Mouse (Mus musculus): ENCODE measurements around the gene Kat2b.
A peak's percentile ranks its signal among the peaks of the same experiment; 100 is the strongest.
"Not testable (repeated sequence)": the region's sequence is repeated elsewhere in the genome, so short reads cannot be mapped to it uniquely, and the experiment has no call there.

Gene Kat2b

DNA sequence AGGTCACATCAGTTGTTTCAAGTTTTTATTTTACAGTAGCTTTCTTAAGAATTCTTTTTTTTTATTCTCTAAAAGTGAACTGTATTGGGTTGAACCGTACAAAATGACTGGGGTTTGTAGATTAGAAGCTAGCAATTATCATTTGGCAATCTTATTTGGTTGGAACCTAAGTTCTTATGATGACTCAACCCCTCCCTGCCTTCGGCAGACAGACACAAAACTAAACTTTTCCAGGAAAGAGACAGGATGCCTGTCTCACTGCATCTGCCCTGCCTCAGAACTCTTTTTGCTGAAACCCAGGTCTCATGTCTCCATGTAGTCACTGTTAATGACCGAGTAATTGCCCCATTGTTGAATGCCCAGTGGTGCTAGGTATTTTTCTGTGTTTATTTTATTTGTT lies 97.6 kb downstream of the Kat2b start:
- DNase-seq = no peak

DNA sequence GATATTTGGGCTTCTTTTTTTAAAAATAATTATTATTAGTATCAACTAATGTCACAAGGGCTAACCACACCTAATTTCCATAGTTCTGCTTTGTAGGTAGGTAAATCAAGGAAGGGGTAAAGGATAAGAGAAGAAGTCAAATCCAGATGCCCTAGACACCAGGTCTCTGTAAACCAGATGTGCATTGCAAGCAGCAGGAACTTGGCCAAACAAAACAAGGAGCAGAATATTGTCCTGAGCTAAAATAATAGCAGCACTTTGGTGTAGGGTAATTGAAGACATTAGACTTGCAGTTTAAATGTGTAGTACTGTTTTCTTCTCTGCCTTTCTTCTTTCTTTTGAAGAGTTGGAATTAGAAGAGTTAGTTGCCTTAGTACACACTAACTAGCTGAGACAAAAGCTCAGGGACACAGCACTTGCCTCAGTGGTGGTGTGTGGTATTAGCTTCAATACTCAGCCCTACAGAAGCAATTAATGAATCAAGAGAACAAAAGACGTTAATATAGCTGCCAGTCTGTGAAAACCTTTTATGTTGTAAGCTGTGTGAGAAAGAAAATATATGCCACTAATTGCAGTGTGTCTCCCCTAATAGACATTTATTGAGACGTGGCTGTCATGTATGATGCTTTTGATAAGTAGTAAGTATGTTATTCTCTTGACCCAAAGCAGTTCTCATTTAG lies 98.2 kb downstream of the Kat2b start:
- DNase-seq = no peak

DNA sequence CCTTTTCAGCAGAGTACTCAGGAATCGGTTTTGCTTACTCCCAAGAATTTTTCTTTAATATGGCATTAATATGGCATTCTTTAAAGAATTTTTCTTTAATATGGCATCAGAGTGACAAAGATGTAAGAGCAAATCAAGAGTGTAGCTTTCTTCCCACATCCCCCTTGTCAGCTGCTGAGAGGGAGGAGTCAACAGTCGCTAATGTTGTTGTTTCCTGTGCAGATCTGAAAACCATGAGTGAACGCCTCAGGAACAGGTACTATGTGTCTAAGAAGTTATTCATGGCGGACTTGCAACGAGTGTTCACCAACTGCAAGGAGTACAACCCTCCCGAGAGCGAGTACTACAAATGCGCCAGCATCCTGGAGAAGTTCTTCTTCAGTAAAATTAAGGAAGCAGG lies 103.8 kb downstream of the Kat2b start:
- DNase-seq = no peak

DNA sequence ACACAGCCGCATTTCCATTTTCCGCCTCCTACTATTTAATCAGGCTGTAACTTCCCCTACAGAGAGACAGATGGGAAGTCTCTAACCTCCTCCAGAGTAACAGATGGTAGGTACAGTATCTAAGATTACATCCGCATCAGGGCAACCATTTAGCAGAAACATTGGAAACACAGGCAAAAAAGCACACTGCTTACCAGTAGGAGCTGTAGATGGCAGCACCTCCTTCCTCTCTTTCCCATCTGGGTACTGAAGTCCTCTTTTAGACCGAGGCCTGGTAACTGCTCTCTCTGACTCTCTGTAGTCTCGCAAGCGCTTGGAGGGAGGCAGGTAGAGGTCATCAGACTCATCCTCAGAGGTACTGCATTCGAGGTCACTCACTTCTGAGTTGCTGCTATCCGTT lies 112.1 kb downstream of the Kat2b start:
- peak; percentile 74 to 82 for DNase-seq

DNA sequence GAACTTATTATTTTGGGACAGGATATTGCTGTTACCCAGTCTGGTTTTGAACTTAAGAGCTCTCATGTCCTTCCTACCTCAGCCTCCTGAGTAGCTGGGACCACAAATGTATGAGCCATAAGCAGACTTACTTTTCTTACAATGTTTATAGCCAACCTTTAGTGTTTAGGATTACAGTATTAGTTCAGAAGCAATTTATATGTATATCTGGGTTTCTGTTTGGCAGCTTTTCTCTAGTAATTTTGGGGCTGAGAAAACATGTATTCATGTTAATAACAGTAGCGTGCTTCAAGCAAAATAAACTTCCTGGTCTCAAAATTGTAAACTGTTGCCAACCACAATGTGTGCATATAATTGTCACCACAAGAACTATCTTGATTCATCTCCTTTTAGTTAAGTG lies 121.7 kb downstream of the Kat2b start:
- no peak for DNase-seq

DNA sequence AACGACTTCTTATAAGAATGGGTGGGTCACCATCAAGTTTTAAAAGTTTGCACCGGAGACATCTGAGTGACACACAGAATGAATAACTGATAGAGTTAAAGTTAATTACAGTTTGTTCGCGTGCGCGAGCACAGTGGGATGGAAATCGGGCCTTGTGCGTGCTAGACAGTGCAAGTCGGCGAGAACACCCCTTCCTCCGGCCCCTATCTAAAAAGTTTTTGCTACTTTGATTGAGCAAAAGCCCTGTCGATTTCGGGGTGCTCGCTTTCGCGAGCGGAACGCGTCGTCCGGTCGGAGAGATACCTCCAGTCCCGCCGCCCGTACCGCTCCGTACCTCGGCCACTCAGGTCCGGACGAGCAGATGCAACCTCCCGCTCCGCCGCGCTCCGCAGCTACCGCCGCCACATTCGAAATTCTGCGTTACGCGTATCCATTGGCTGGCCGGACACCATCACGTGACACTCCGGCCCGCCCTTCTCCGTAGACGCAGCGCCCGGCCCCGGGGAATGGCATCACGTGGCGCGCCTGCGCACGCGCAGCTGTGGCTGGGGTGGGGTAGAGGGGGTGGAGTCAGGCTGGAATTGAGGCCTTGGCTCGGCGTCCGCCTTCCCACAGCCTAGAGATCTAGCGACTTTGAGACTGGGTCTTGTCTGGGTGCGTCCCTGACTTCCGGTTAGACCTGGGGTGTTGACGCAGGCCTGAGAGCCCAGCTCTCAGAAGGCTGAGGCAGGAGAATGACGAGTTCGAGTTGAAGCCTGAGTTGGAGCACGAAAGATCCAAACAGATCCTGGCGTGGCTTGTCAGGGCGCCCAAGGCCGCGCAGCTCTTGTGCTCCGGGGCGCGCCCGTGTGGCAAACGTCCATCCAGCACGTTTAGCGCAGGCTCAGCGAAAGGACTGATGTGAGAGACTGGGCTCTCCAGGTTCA lies 122.5 kb downstream of the Kat2b start, which contains the start of gene Sgo1:
TSS of gene Sgo1 (minus strand) at position 457 of the 926 bp plus-strand sequence.
- peak; percentile 97 to 98 for DNase-seq

DNA sequence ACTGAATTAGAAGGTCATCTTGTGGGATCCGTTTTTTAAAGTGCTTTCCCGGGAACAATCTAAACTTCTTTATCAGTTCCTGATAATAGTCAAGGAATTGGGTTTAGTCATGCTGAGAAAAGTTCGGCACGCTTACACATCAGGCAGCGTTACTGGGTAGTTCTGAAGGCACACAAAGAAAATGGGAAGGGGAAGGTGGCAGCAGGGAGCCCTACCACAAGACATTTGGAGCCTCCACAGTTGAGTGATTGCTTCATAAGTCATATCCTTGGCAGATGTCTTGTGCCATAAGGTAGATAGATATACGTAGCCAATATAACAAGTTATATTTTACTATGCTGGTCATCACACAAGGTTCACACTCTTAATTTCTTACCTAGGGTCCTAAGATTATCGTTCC lies 123.3 kb downstream of the Kat2b start:
- peak in 1 of 2 experiments; percentile 27 for DNase-seq

DNA sequence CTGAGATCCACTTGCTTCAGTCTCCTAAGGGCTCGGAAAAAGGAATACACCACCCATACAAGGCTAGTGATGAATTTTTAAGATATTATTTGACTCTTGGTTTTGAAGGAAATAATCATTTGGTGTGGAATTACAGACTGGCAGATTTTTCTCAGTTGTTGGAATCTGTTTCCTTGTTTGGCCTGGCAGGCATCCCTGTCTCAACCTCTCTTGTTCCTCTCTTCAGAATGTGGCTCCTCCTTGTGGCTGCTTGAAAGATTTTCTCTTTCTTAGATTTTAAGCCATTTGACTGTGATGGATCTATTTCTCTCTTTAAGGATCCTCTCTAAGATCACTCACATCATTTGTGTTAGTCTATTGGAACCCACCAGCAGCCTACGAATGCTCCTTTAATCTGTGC lies 127.4 kb downstream of the Kat2b start:
- DNase-seq = peak; percentile 68 to 76

DNA sequence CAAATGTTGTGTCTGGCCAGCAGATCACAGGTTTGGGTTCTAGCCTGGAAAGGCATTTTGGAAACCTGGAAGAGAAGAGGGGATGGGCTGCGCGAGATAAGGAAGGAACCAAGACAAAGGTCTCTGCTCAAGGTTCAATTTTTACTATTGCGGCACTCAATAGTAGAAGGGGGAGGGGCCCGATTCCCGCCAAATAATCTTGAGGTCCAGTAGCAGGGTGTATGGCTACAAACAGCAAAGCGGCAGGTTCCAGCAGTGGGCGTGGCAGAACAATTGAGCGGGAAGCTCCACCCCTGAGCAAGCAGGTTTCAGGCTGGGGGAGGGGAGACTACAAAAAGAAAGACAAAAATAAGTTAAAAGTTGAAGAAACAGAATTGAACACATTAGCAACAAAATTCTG lies 130.9 kb downstream of the Kat2b start:
- not testable (repeated sequence) for DNase-seq

DNA sequence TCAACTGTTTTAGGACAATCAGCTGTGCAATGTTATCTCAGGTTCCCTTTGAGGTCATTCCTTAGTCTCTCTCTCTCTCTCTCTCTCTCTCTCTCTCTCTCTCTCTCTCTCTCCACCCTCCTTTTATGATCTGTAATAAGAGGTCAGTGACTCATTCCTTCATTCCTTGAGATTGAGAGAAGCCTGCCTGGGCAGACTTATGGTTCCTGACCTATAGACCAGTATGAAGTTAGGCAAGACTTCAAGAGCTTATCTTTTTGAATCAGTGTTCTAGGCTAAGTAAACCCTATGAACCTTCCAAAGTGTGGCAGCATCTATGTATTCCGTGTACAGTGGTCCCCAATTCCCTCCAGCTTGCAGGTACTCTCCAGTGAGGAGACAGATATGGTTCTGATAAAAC lies 147.8 kb downstream of the Kat2b start:
- no peak for DNase-seq

DNA sequence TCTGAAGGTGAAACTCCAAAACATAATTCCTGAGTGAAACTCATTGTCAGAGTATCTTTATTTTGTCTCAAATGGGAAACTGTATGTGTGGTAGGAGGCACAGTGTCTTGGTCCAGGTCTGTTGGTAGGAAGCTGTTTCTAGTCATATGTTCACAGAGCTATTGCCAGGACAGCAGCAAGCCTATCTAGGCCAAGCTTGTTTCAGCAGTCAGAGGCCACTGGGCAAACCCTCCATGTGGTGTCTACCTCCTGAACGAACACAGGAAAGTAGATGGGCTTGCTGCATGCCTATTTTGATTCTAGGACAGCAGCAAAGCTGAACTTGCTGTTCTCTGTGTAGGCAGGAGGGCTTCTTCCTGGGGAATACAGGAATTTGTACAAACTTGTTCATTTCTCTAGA lies 148.5 kb downstream of the Kat2b start:
- DNase-seq = not testable (repeated sequence)

DNA sequence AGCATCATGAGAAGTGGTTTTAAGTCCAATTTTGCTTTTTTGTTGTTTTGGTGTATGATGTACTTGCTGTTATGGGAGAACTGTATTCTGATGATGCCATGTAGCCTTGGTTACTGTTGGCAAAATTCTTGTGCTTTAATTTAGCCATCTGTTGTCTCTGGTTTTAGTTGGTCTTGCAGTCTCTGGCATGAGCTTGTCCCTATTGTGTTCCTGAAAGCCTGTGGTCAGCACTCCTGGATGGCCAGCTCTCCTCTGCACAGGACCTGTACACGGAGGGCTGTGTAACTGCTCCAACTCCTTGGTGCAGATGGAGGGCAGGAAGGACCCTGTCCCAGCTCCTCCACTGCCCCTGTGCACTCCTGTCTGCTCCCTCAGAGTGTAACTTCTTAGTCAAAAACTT lies 151.8 kb downstream of the Kat2b start:
- DNase-seq = peak in 1 of 2 experiments; percentile 27

DNA sequence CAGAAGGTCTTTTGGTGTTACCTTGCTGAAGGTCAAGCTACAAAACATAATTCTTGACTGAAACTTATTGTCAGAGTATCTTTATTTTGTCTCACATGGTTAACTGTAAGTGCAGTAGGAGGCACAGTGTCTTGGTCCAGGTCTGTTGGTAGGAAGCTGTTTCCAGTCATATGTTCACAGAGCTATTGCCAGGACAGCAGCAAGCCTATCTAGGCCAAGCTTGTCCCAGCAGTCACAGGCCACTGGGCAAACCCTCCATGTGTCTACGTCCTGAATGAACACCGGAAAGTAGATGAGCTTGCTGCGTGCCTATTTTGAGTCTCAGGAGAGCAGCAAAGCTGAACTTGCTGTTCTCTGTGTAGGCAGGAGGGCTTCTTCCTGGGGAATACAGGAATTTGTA lies 152.3 kb downstream of the Kat2b start:
- peak; percentile 12 to 19 for DNase-seq

Data from cerebellum, postnatal 14 days (tissue).